Mouse (Mus musculus) MEL (cell line): ENCODE data around the gene Numbl. TPM values are rescaled to one million over a fixed set of nuclear protein-coding genes. Genes with fewer than 3 reads are reported as not detected.

Experiments used
- DNase-seq: peaks from one replicate; pipeline ENCODE4 v3.0.0; 2011; ENCODE audit warnings: low read depth, low spot score
- H3K27ac ChIP-seq: 2 replicates; pipeline ENCODE4 v1.5.1; 2012; ENCODE audit warnings: low read depth, mild to moderate bottlenecking, control low read depth, low read length, moderate library complexity; ENCODE audit not compliant: control insufficient read depth
- H3K27me3 ChIP-seq, 2 experiments: fragments of 150-350 bp in 1 of 2; sonication (generic) in 1 of 2; 2 replicates each; pipeline ENCODE4 v1.6.1; 2012; ENCODE audit warnings: low read length in 2 of 2, mild to moderate bottlenecking in 2 of 2, improper control_type of control experiment in 1 of 2, moderate library complexity in 1 of 2; ENCODE audit not compliant: insufficient read depth in 2 of 2, control insufficient read depth in 1 of 2
- H3K36me3 ChIP-seq, 2 experiments: 2 replicates each; pipeline ENCODE4 v1.6.1; 2012 to 2014; ENCODE audit warnings: low read length in 2 of 2, improper control_type of control experiment in 1 of 2, inconsistent platforms in 1 of 2, mild to moderate bottlenecking in 1 of 2; ENCODE audit not compliant: insufficient read depth in 2 of 2, control insufficient read depth in 1 of 2
- H3K4me1 ChIP-seq, 2 experiments: fragments of 150-350 bp in 1 of 2; sonication (generic) in 1 of 2; 2 replicates each; pipeline ENCODE4 v1.6.1; 2012; ENCODE audit warnings: low read length in 2 of 2, improper control_type of control experiment in 1 of 2, mild to moderate bottlenecking in 1 of 2; ENCODE audit not compliant: insufficient read depth in 2 of 2, control insufficient read depth in 1 of 2
- H3K4me3 ChIP-seq, 2 experiments: fragments of 150-350 bp in 1 of 2; sonication (generic) in 1 of 2; 2 replicates each; pipeline ENCODE4 v1.5.1; 2012; ENCODE audit warnings: low read depth in 2 of 2, low read length in 2 of 2, mild to moderate bottlenecking in 2 of 2, moderate library complexity in 2 of 2, control low read depth in 1 of 2, improper control_type of control experiment in 1 of 2; ENCODE audit not compliant: control insufficient read depth in 1 of 2, insufficient read depth in 1 of 2
- H3K79me2 ChIP-seq: 2 replicates; pipeline ENCODE4 v1.6.1; 2012; ENCODE audit warnings: mild to moderate bottlenecking, low read length, moderate library complexity; ENCODE audit not compliant: control insufficient read depth, poor library complexity, insufficient read depth
- H3K9ac ChIP-seq: 2 replicates; pipeline ENCODE4 v1.6.1; 2012; ENCODE audit warnings: low read depth, mild to moderate bottlenecking, control low read depth, low read length, moderate library complexity; ENCODE audit not compliant: control insufficient read depth, poor library complexity, severe bottlenecking
- H3K9me3 ChIP-seq: fragments of 150-350 bp; sonication (generic); replicated peaks from 2 replicates; pipeline ENCODE4 v1.6.1; 2012; ENCODE audit warnings: mild to moderate bottlenecking, low read length, improper control_type of control experiment, moderate library complexity; ENCODE audit not compliant: insufficient read depth
- BHLHE40 ChIP-seq: IDR thresholded peaks from 2 replicates; pipeline ENCODE4 v1.6.1; 2012; ENCODE audit warnings: low read depth, mild to moderate bottlenecking, inconsistent platforms, low read length, improper control_type of control experiment, borderline replicate concordance
- CTCF ChIP-seq, 3 experiments: IDR thresholded peaks in 2 of 3; conservative IDR thresholded peaks in 1 of 3; 2 replicates each; pipeline ENCODE4 v1.5.1; 2011 to 2012; ENCODE audit warnings: low read length in 3 of 3, low read depth in 2 of 3, mild to moderate bottlenecking in 2 of 3, improper control_type of control experiment in 1 of 3, inconsistent platforms in 1 of 3, mixed read lengths in 1 of 3, moderate library complexity in 1 of 3; ENCODE audit not compliant: control insufficient read depth in 1 of 3, insufficient read depth in 1 of 3, poor library complexity in 1 of 3, severe bottlenecking in 1 of 3
- E2F4 ChIP-seq: IDR thresholded peaks from 2 replicates; pipeline ENCODE4 v1.6.1; 2011; ENCODE audit warnings: low read depth, low read length, improper control_type of control experiment, borderline replicate concordance
- ELF1 ChIP-seq: IDR thresholded peaks from 2 replicates; pipeline ENCODE4 v1.6.1; 2014; ENCODE audit warnings: low read depth, mild to moderate bottlenecking, inconsistent platforms, low read length, improper control_type of control experiment, moderate library complexity
- EP300 ChIP-seq, 2 experiments: IDR thresholded peaks; 2 replicates each; pipeline ENCODE4 v1.6.1; 2011; ENCODE audit warnings: improper control_type of control experiment in 2 of 2, low read length in 2 of 2, low read depth in 1 of 2, mild to moderate bottlenecking in 1 of 2
- ETS1 ChIP-seq: IDR thresholded peaks from 2 replicates; pipeline ENCODE4 v1.6.1; 2012; ENCODE audit warnings: low read depth, mild to moderate bottlenecking, inconsistent platforms, low read length, improper control_type of control experiment, moderate library complexity
- GABPA ChIP-seq: IDR thresholded peaks from 2 replicates; pipeline ENCODE4 v1.6.1; 2012; ENCODE audit warnings: low read depth, mild to moderate bottlenecking, inconsistent platforms, low read length, improper control_type of control experiment, moderate library complexity
- GATA1 ChIP-seq: IDR thresholded peaks from 2 replicates; pipeline ENCODE4 v1.6.1; 2011; ENCODE audit warnings: low read depth, low read length, improper control_type of control experiment
- JUND ChIP-seq: IDR thresholded peaks from 2 replicates; pipeline ENCODE4 v1.6.1; 2011; ENCODE audit warnings: low read depth, mild to moderate bottlenecking, improper control_type of control experiment, low read length
- MAFK ChIP-seq: IDR thresholded peaks from 2 replicates; pipeline ENCODE4 v1.6.1; 2011; ENCODE audit warnings: low read depth, mild to moderate bottlenecking, low read length, improper control_type of control experiment, borderline replicate concordance
- MAZ ChIP-seq: IDR thresholded peaks from 2 replicates; pipeline ENCODE4 v1.6.1; 2012; ENCODE audit warnings: low read depth, mild to moderate bottlenecking, inconsistent platforms, low read length, improper control_type of control experiment
- MEF2A ChIP-seq: IDR thresholded peaks from 2 replicates; pipeline ENCODE4 v1.6.1; 2014; ENCODE audit warnings: low read depth, mild to moderate bottlenecking, inconsistent platforms, low read length, improper control_type of control experiment; ENCODE audit not compliant: poor library complexity, insufficient replicate concordance, severe bottlenecking; ENCODE audit errors: extremely low read depth
- MXI1 ChIP-seq: IDR thresholded peaks from 2 replicates; pipeline ENCODE4 v1.6.1; 2011; ENCODE audit warnings: mild to moderate bottlenecking, low read depth, low read length, improper control_type of control experiment
- MYC ChIP-seq: IDR thresholded peaks from 2 replicates; pipeline ENCODE4 v1.6.1; 2011; ENCODE audit warnings: low read depth, mild to moderate bottlenecking, low read length, improper control_type of control experiment, moderate library complexity
- POLR2A ChIP-seq, 2 experiments: IDR thresholded peaks; 2 replicates each; pipeline ENCODE4 v1.6.1; 2011 to 2012; ENCODE audit warnings: low read length in 2 of 2, mild to moderate bottlenecking in 2 of 2, control low read depth in 1 of 2, improper control_type of control experiment in 1 of 2, low read depth in 1 of 2, moderate library complexity in 1 of 2; ENCODE audit not compliant: control insufficient read depth in 1 of 2, insufficient read depth in 1 of 2, poor library complexity in 1 of 2
- POLR2AphosphoS2 ChIP-seq: IDR thresholded peaks from 2 replicates; pipeline ENCODE4 v1.6.1; 2011; ENCODE audit warnings: low read length, improper control_type of control experiment
- RAD21 ChIP-seq: IDR thresholded peaks from 2 replicates; pipeline ENCODE4 v1.6.1; 2011; ENCODE audit warnings: mild to moderate bottlenecking, low read depth, low read length, improper control_type of control experiment
- RCOR1 ChIP-seq: IDR thresholded peaks from 2 replicates; pipeline ENCODE4 v1.6.1; 2012; ENCODE audit warnings: low read depth, mild to moderate bottlenecking, inconsistent platforms, low read length, improper control_type of control experiment
- SIN3A ChIP-seq: IDR thresholded peaks from 2 replicates; pipeline ENCODE4 v1.6.1; 2012; ENCODE audit warnings: low read length, improper control_type of control experiment, inconsistent platforms
- SMC3 ChIP-seq: IDR thresholded peaks from 2 replicates; pipeline ENCODE4 v1.6.1; 2011; ENCODE audit warnings: low read depth, low read length, improper control_type of control experiment
- TAL1 ChIP-seq: IDR thresholded peaks from 2 replicates; pipeline ENCODE4 v1.6.1; 2012; ENCODE audit warnings: mild to moderate bottlenecking, inconsistent platforms, low read length, moderate library complexity, mixed read lengths
- TBP ChIP-seq: IDR thresholded peaks from 2 replicates; pipeline ENCODE4 v1.8.0; 2011; ENCODE audit warnings: low read depth, low read length, improper control_type of control experiment
- TCF12 ChIP-seq: IDR thresholded peaks from 2 replicates; pipeline ENCODE4 v1.6.1; 2014; ENCODE audit warnings: low read depth, mild to moderate bottlenecking, inconsistent platforms, low read length, improper control_type of control experiment, moderate library complexity
- UBTF ChIP-seq: IDR thresholded peaks from 2 replicates; pipeline ENCODE4 v1.6.1; 2012; ENCODE audit warnings: low read depth, mild to moderate bottlenecking, inconsistent platforms, low read length, improper control_type of control experiment, moderate library complexity, borderline replicate concordance; ENCODE audit not compliant: insufficient read depth
- USF1 ChIP-seq: IDR thresholded peaks from 2 replicates; pipeline ENCODE4 v1.6.1; 2014; ENCODE audit warnings: low read depth, mild to moderate bottlenecking, inconsistent platforms, low read length, improper control_type of control experiment, moderate library complexity
- USF2 ChIP-seq, 2 experiments: IDR thresholded peaks; 2 replicates each; pipeline ENCODE4 v1.6.1; 2011 to 2012; ENCODE audit warnings: improper control_type of control experiment in 2 of 2, low read length in 2 of 2, borderline replicate concordance in 1 of 2, inconsistent platforms in 1 of 2, low read depth in 1 of 2, mild to moderate bottlenecking in 1 of 2; ENCODE audit not compliant: insufficient read depth in 1 of 2
- ZKSCAN1 ChIP-seq: IDR thresholded peaks from 2 replicates; pipeline ENCODE4 v1.6.1; 2012; ENCODE audit warnings: low read depth, mild to moderate bottlenecking, inconsistent platforms, low read length, improper control_type of control experiment, moderate library complexity
- ZNF384 ChIP-seq: IDR thresholded peaks from 2 replicates; pipeline ENCODE4 v1.6.1; 2012; ENCODE audit warnings: low read depth, mild to moderate bottlenecking, inconsistent platforms, low read length, improper control_type of control experiment
- polyA plus RNA-seq, 2 experiments: library from polyadenylated mRNA; stranded (reverse) in 1 of 2; unstranded in 1 of 2; fragments of >175 nt in 1 of 2; fragments of >200 nt in 1 of 2; gene quantifications; 2 replicates each; pipeline versions ENCODE4 v1.2.1 to v1.2.4; 2012; ENCODE audit warnings: low replicate concordance in 2 of 2, low read depth in 1 of 2; ENCODE audit not compliant: insufficient read length in 2 of 2, insufficient read depth in 1 of 2, missing spikeins in 1 of 2
- total RNA-seq: library from RNA; depleted of rRNA; stranded (reverse); fragments of 300-350 nt; gene quantifications from 2 replicates; pipeline ENCODE4 v1.2.3, GENCODE M21; 2012

Gene Numbl
- total and polyA plus RNA-seq, 3 experiments = 2.2 to 10.6 TPM; not detected in 1

DNA sequence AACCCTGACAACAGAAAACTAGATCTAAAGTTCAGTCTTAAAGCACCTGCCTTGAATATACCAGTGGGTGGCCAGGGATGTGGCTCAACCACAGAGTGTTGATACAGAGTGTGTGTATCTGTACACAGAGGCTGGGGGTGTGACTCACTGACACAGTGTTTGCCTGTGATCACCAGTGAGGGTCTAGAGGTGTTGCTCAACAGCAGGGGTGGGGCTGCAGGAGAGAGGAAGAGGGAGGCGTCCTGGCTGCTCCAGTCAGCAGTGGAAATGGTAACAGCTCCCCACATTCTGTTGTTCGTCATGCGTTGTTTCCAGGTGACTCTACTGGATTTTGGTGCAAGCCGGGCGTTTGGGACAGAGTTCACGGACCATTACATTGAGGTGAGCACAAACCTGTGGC lies 6.3 kb upstream of the Numbl start:
- H3K27me3 ChIP-seq = no peaks in the 10 kb centered on the region

DNA sequence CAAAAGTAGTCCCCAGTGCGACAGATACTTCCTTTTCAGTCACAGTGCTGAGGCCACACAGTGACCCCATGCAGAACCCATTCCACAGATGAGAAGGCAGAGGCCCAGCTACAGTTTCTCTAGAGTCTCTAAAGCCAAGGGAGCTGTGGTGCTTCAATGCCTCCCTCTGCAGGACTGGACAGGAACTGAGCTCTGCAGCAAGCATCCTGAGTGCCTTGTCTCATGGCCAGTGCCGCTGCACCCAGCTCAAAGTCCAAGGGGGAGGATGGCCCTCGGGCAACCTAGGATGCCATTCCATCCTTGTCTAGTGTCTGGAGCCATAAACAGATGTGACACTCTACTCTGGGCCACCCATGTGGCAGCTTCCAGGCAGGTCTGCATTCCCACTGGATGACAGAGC lies 2.5 kb upstream of the Numbl start:
- H3K9me3 ChIP-seq = no peaks in the 10 kb centered on the region
- TF ChIP-seq RAD21 = peak; percentile 15
- no peak for TF ChIP-seq E2F4
- TF ChIP-seq CTCF (IDR thresholded peaks at IDR 0.05 in 2 of 3, conservative IDR thresholded peaks at IDR 0.05 in 1 of 3; ENCODE audit: control insufficient read depth in 1 of 3, insufficient read depth in 1 of 3, low read depth in 2 of 3, low read length in 3 of 3, poor library complexity in 1 of 3, severe bottlenecking in 1 of 3) = peak; percentile 33 to 42 (median 37)
- no peak for TF ChIP-seq ETS1
- 0 out of 2 replicates have a peak, but pooled peaks have one; percentile 3 for TF ChIP-seq SMC3
- TF ChIP-seq, all 39 proteins: peak for 3
- peak; percentile 48 for DNase-seq
- Histone ChIP-seq H3K9ac (no peak overlapping the region), H3K27ac (peak overlapping the region; percentile 88; the same call in 1 of the 2 replicates), H3K79me2 (no peaks in the 10 kb centered on the region; the same call in 1 of the 2 replicates), H3K27me3 (no peaks in the 10 kb centered on the region), H3K36me3 (peaks cover 0 to 36% of the 10 kb centered on the region in 2 experiments; a peak in 2 of 4 replicates), H3K4me1 (peaks cover 15 to 47% of the 10 kb centered on the region in 2 experiments), H3K4me3 (no peak overlapping the region)

More for the DNA sequence above, 6.3 kb upstream of the Numbl start:
- Histone ChIP-seq H3K4me1 (peaks cover 15 to 38% of the 10 kb centered on the region in 2 experiments), H3K4me3 (no peak overlapping the region), H3K9me3 (no peaks in the 10 kb centered on the region), H3K9ac (0 out of 2 replicates have a peak overlapping the region, but pooled peaks have one; percentile 0), H3K36me3 (peaks cover 0 to 33% of the 10 kb centered on the region in 2 experiments; a peak in 2 of 4 replicates), H3K79me2 (no peaks in the 10 kb centered on the region), H3K27ac (peak overlapping the region; percentile 2; the same call in 1 of the 2 replicates)
- peak; percentile 87 for DNase-seq
- TF ChIP-seq POLR2AphosphoS2 (no peak), ELF1 (no peak), ZKSCAN1 (no peak), SIN3A (peak; percentile 66), TBP (no peak), MEF2A (no peak), MYC (no peak), TCF12 (no peak), EP300 (IDR thresholded peaks at IDR 0.05; ENCODE audit: low read depth in 1 of 2, low read length in 2 of 2) (peak in 1 of 2 experiments; percentile 56; a peak in 2 of 4 replicates), RAD21 (no peak), UBTF (no peak), USF2 (IDR thresholded peaks at IDR 0.05; ENCODE audit: borderline replicate concordance in 1 of 2, insufficient read depth in 1 of 2, low read depth in 1 of 2, low read length in 2 of 2) (no peak), TAL1 (peak; percentile 27; the same call in 1 of the 2 replicates), MAZ (no peak), USF1 (no peak), E2F4 (no peak), ZNF384 (no peak), MXI1 (no peak), RCOR1 (no peak), CTCF (IDR thresholded peaks at IDR 0.05 in 2 of 3, conservative IDR thresholded peaks at IDR 0.05 in 1 of 3; ENCODE audit: control insufficient read depth in 1 of 3, insufficient read depth in 1 of 3, low read depth in 2 of 3, low read length in 3 of 3, poor library complexity in 1 of 3, severe bottlenecking in 1 of 3) (no peak), SMC3 (no peak), GATA1 (0 out of 2 replicates have a peak, but pooled peaks have one; percentile 28), GABPA (no peak), BHLHE40 (no peak), ETS1 (no peak; the same call in 1 of the 2 replicates), POLR2A (IDR thresholded peaks at IDR 0.05; ENCODE audit: control insufficient read depth in 1 of 2, insufficient read depth in 1 of 2, low read depth in 1 of 2, low read length in 2 of 2, poor library complexity in 1 of 2) (no peak), JUND (no peak), MAFK (no peak)
